Mouse (Mus musculus) layer of hippocampus, postnatal 10 days (tissue): ENCODE measurements at regions not wholly inside any gene's neighbourhood (a gene's known extent, or its start where the extent isn't known, plus 50 kb on each side); places are given as distances from the start of the nearest gene placed in this dataset.

ENCODE experiments used
- DNase-seq, 2 experiments: peaks; one replicate each; pipeline ENCODE4 v3.0.0; 2021; ENCODE audit warnings: low spot score in 2 of 2

DNA sequence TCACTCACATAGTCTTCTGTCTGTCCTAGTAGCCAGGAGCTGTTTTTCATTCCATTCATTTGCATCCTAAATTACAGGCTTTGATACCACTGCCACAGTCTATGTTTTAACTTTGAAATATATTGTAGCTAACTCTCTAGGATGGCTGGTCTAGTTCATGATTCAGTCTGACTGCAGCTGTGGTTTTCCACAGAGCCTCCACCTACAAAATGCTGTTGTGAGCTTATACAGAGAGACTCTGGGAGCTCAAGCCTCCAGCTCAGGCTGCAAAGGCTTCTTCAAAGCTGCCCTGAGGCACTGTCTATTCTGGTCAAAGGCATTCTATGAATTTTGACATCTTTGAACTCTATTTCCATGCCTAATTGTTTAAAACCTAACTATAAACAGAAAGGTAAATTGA is 2326.5 kb upstream of the Gm7489 start:
- DNase-seq = no peak

DNA sequence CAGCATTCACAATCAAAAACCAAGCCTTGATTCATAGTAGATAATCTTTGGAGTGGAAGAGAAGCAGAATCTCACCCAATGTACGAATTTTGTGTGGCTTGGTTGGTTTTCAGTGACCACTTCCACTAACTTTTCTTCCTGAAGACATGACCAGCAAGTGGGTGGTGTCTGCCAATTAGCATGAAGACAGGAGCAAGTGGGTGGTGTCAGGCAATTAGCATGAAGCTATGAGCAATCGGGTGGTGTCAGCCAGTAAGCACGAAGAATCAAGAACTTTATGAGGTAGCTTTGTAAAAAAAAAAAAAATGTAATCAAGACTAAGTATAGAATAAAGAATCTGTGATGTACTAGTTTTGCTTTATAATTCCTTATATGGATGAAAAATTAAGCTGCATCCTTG is 2319.2 kb upstream of the Gm7489 start:
- no peak for DNase-seq

DNA sequence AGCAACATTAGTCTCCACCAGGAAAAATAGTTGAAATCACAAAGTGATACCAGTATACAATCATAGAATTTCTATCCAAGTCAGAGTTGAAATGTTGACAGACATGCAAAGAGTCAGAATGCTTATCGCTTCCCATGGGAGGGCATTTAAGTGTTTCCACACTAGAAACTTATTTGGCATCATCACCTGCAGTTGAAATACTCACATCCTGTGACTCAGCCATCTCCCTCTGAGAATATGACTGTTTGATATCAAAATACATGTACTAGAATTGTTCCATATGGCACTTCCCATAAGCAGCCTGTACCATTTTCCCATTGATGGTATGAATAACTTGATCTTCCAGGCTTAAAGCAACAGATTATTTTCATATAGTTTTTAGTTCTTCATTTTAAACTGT is 2314.1 kb upstream of the Gm7489 start:
- no peak for DNase-seq

DNA sequence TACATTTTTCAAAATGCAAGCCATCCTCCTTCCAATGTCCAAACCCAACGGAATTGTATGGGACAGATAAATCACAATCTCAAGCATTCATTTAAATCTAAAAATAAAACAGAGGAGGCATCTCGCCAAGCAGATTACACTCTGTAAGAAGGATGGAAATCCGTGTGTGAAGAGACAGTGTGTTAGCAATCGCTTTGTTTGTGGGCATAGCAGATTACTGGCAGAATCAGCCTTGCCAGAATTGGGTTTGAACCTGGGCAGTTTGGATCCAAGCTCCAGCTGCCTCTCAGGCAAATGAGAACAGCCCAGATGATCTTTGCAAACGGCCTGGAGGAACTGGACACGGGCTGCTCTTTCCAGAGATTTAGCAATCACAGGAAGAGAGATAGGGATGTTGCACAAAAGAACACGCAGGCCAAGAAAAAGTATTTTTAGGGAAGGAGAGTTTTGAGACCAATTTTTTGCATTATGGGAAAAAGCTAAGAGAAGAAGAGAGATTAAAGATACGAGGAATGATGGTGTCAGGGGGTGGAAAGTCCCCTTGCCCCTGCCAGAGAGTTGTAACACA is 2310.1 kb upstream of the Gm7489 start:
- no peak for DNase-seq

DNA sequence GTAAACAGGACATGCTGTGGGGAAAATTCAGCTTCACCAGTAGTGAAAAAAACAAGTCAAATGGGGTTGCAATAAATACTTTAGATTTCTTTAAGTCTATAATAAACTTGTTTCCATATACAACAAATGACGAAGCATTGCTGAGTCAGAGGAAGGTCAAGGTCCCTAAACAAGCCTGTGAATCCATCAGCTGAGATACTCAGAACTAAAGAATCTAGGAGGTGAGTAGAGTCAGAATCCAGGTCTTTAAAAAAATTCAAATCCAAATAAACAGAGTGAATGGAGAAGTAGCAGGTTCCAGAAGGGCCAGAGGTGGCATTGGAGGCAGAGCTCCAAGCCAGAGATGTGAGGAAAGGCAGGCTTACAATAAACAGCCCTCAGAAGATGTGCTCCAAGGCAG is 2301.1 kb upstream of the Gm7489 start:
- DNase-seq = no peak

GRCm38 (mm10) chr15:51586146-51586545 is 2298.6 kb upstream of the Gm7489 start:
- no peak for DNase-seq

DNA sequence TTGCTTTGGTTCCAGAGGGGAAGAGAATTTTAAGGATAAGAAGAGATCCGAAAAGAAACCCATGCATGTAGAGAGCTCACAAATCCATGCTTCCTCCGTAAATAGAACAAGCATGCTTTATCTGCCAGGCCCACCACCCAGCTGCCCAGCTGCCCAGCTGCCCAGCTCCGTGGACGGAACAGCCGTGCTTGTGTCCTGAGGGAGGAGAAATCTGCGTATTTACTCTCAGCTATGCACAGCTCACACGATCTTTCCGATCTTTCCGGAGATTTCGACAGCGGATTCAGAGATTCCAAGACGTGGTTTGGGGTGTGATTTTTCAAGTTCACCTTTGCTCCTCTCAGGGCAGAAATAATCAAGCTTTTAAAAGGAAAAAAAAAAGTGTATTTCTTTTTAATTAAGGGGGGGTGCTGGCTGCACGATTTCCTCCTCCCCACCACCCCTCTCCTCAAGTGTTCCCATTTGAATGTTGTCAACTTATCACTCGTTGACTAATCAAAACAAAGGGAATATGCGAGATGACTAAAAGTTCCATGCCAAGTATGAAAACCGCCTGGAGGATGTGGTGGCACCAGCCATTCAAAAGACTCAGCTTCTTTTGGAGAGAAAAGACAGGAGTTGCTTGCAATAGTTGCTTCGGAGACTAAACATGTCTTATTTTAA is 2293.2 kb upstream of the Gm7489 start:
- peak; percentile 28 to 35 for DNase-seq

DNA sequence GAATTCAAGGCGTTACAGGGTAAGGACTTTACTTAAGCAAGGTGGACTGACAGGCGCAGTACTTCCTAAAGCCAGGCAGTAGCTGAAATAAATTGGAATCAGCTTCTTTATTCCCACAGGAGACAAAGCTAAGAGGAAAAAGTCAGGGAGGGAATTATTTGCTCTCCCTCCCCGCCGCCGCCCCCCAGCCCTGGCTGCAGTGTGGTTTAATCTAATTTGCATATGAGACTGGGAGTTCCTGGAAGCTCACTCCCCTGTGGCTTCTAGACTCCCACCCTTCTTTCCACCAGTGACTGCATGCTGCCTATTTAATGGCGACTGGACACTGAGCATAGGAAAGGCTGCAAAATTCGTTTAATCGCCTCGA is 2292.7 kb upstream of the Gm7489 start:
- DNase-seq = peak; percentile 18 to 28

DNA sequence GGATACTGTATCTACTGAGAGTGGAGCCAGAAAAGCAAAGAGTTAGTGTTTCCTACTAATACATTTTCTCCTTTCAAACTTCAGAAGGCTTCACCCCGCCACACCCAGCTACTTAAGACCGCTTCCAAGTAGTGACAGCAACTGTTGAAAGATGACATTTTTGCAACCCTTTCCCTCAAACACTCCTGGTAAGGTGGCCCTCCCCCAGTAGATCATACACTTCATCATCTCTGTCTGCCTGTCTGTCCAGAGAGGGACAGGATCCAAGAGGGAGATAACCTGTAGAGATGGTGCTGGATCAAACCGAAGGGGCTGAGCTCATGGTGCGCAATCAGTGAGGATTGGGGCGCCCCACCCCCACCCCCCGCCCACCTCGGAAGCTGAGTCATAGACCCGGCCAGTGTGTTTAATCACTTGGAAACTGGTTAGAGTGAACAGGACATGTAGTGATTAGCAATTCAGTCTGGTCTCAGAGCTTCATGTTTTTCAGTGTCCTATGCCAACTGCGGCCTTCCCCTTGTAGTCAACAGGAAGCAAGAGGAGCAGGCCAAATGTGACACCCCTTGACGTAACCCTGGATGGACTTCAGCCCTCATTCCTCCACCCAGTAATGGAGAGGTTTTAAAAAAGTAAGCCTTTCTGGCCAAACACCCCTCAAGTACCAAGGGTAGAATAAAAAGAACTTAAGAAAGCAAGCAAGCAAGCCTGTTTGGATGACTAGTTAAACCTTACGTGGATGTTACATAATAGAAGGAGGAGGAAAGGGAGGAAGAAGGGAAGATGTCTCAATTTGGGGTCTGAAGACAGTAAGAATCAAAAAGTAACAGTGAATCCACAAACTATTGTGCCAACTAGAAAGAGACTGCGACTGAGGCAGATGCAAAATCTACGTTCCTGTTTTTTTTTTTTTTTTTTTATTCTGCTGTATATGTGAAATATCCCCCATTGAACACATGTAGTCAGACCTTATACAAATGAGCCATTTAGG is 2291.9 kb upstream of the Gm7489 start:
- DNase-seq = peak in 1 of 2 experiments; percentile 10

- DNase-seq = no peak
These were observed 2290.6 kb upstream of the Gm7489 start for GRCm38 (mm10) chr15:51594060-51594459.

DNA sequence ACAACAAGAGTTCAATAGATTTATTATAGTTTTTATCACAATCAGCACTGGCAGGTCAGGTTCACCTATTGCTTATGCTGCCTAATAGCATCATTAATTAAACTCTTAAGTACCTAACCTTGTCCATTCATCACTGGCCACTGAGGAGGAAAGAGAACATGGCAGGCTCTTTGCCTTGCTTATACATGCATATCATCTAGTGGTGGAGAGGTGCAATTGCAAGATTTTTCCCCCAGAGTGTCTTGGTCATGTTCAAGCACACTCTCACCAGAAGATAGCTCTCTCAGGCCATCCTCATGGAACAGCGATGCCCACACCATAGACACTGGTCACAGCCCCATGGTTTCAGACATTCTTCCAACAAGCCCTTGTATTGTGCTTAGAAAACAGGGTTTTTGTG is 2289.1 kb upstream of the Gm7489 start:
- no peak for DNase-seq

- no peak for DNase-seq
These were observed 2286.9 kb upstream of the Gm7489 start for GRCm38 (mm10) chr15:51597841-51598240.

DNA sequence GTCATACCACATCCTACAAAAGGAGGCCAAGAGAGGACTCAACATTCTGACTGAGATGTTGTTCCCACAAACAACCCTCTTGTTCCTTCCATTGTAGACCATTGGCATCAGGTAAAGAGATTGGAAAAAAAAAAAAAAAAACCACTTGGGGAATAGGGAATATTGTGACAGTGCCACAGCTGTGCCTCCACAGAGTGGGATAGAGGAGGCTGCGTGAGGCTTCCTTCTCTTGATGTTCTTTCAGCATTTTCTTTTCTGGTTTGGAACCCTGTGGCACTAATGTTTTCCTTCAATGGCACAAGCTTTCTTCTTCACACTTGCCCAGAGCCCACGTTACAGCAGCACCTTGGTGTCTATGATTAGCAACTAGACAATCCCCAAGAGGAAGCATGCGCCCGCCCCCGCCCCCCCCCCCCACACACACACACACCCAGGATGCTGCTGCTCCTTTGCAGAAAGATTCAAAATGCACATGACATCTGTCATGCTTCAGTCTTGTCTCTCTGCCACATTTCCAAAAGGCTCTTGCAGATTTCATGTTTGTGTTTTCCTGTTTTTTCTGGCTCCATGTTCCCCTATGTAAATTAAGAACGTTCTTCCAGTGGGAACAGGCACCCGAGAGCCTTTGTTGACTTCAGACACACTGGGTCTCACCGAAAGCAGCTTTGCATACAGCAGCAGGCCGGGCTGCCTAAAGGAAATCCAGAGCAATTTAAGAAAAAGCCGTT is 2283.4 kb upstream of the Gm7489 start:
- DNase-seq = no peak

DNA sequence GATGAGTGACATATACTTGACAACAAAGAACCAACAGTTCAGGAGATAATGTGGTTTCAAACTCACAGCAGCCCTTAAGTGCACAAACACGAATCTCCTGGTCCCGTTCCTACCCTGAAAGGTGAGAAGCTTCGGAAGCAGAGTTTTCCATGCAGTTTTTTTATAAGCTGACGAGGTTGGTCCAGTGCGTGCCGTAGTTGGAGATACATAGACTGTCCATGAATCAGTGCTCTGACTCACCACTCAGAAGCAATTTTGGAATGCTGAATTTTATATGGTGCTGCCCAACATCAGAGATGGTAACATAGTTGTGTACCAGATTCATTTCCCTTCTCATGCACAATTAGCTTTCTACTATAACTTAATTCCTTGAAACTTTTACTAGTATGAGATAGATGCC is 2263.3 kb upstream of the Gm7489 start:
- no peak for DNase-seq

- no peak for DNase-seq
These were observed 2257.2 kb upstream of the Gm7489 start for GRCm38 (mm10) chr15:51627463-51627862.

DNA sequence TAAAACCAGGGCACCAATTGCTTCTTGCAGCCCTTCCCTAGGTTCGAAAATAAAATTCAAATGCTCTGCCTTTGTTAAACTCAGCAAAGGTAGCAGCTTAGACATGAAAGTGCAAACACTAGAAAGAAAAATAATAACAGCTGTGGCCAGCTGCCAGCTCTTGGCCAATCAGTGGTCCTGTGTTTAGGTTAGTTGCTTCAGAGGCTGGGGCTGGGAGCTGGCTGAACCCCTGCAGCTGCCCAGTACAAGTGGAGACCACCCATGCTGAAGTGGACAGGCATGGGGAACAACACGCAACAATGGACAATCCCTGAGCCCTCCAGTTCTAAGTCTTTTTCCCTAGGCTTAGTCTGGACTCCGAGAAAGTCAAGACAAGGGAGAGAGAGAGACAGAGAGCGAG is 2256.2 kb upstream of the Gm7489 start:
- no peak for DNase-seq

DNA sequence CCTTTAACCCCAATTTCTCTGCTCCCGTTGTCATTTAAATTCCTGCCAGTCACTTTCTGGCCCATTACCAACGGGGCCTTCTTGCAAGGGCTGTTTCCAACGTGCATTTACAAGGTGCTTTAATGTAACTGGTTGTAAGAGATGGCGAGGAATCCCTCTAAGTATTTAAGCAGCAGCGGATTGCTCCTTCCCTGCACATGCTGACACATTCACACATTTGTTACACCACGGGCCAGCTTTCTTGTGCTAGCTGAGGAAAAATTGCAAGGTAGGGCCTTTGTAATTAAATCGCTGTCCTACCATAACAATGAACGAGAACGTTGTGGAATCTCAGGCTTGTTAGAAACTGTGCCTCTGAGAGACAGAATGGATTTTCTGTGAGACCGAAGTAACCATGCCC is 2252.8 kb upstream of the Gm7489 start:
- no peak for DNase-seq

- DNase-seq = no peak
These were observed 2251.6 kb upstream of the Gm7489 start for GRCm38 (mm10) chr15:51633068-51633467.

DNA sequence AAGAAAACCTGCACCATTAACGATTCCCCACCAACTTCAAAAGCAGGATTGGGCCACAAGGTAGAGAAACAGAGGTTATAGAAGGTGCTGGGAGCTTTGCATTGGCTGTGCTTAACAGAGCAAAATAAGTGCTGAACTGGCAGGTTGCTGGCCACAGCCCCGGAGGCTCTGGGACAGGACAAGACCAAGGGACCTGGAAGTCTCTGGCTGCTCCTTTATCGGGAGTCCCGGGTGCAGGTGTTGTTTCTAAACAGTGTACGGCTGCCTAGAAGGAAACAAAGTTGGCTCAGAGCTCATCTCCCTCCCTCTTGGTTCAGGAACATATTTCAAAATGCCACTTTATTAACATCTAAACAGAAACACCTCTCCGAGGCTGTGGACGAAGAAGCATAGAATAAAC is 2250.0 kb upstream of the Gm7489 start:
- no peak for DNase-seq

- peak; percentile 20 to 24 for DNase-seq
These were observed 2249.4 kb upstream of the Gm7489 start for GRCm38 (mm10) chr15:51635129-51635920.

- no peak for DNase-seq
These were observed 2247.1 kb upstream of the Gm7489 start for GRCm38 (mm10) chr15:51637570-51637969.
